Mouse (Mus musculus): ENCODE data around the gene Gm10282.

DNA sequence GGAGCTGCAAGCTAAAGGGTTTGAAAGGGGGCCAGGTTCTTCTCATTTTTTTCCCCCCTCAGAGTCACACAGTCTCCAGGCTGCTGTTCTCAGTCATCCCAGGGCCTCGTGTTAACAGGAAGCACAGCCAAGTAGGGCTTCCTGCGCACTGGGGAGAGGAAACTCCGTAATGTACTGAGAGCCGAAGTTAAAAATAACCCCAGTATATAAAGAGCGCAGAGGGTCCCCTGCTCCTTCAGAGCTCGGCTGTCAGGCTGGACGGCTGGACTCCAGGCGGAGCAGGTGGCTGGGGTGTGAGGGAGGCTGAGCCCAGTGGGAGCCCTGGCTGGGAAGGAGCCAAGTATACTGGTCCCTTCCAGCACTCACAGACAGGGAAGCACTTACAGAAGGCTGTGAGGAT is 9.4 kb downstream of the Gm10282 start:
- TF ChIP-seq GATA1 (IDR thresholded peaks at IDR 0.05; ENCODE audit: borderline replicate concordance, low read length) (no peak), FLI1 (IDR thresholded peaks at IDR 0.05; ENCODE audit: low read length) (no peak)
